Mouse (Mus musculus) liver, postnatal 0 days (tissue): Measurements from ENCODE around the gene Flt1.
"Not testable (repeated sequence)": the region's sequence is repeated elsewhere in the genome, so short reads cannot be mapped to it uniquely, and the experiment has no call there.

ENCODE experiments used
- CTCF ChIP-seq: sonication (generic); IDR thresholded peaks from 2 replicates; pipeline ENCODE4 v1.5.1; 2016; ENCODE audit warnings: antibody characterized with exemption, low read depth
- EP300 ChIP-seq: IDR thresholded peaks from 2 replicates; pipeline ENCODE4 v1.6.1; 2016; ENCODE audit warnings: antibody characterized with exemption, low read depth, mild to moderate bottlenecking

DNA sequence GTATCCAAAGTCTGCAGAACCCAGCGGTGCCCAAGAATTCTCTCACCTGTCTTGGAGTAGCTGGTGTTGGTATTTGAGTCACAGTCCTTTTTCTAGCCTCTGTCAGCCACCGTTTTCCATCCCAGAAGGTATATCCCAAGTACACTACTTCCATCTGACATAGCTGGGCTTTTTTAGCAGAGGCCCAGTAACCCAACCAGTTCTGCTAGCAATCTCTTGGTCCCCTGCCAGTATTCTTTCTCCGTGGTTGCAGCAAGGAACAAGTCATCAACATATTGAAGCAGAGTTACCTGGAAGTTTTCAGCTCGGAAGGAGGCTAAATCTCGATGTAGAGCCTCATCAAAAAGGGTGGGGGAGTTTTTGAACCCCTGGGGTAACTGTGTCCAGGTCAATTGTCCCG is 168.2 kb downstream of the Flt1 start:
- not testable (repeated sequence) for TF ChIP-seq CTCF, EP300
